Mouse (Mus musculus) ES-Bruce4 (cell line): ENCODE measurements at regions not wholly inside any gene's neighbourhood (a gene's known extent, or its start where the extent isn't known, plus 50 kb on each side); places are given as distances from the start of the nearest gene placed in this dataset.

ENCODE experiments used
- H3K27ac ChIP-seq: 2 replicates; pipeline ENCODE4 v1.5.1; 2012; ENCODE audit warnings: low read length, inconsistent platforms; ENCODE audit not compliant: insufficient read depth
- H3K27me3 ChIP-seq: 2 replicates; pipeline ENCODE4 v1.6.1; 2012; ENCODE audit warnings: mild to moderate bottlenecking, low read length, inconsistent platforms; ENCODE audit not compliant: control insufficient read depth, poor library complexity, insufficient read depth, severe bottlenecking
- H3K36me3 ChIP-seq: 2 replicates; pipeline ENCODE4 v1.6.1; 2012; ENCODE audit warnings: inconsistent platforms, mild to moderate bottlenecking, low read length, moderate library complexity; ENCODE audit not compliant: control insufficient read depth, poor library complexity, insufficient read depth, severe bottlenecking
- H3K4me1 ChIP-seq: one replicate; pipeline ENCODE4 v1.8.1; 2011; ENCODE audit warnings: low read length; ENCODE audit not compliant: control insufficient read depth, insufficient read depth
- H3K4me3 ChIP-seq: 2 replicates; pipeline ENCODE4 v1.5.1; 2011; ENCODE audit warnings: low read depth, mild to moderate bottlenecking, low read length
- H3K9ac ChIP-seq: 2 replicates; pipeline ENCODE4 v1.6.1; 2012; ENCODE audit warnings: low read depth, mild to moderate bottlenecking, inconsistent platforms; ENCODE audit not compliant: poor library complexity, severe bottlenecking
- H3K9me3 ChIP-seq: replicated peaks from 2 replicates; pipeline ENCODE4 v1.6.1; 2012; ENCODE audit warnings: mild to moderate bottlenecking, low read length, inconsistent platforms; ENCODE audit not compliant: control insufficient read depth, poor library complexity, insufficient read depth, severe bottlenecking
- CTCF ChIP-seq: IDR thresholded peaks from one replicate; pipeline ENCODE4 v1.8.1; 2011; ENCODE audit warnings: low read depth, low read length
- EP300 ChIP-seq: IDR thresholded peaks from 2 replicates; pipeline ENCODE4 v1.6.1; 2011; ENCODE audit warnings: low read depth, low read length; ENCODE audit not compliant: insufficient read depth
- POLR2A ChIP-seq: IDR thresholded peaks from one replicate; pipeline ENCODE4 v1.8.1; 2011; ENCODE audit warnings: low read length; ENCODE audit not compliant: insufficient read depth

DNA sequence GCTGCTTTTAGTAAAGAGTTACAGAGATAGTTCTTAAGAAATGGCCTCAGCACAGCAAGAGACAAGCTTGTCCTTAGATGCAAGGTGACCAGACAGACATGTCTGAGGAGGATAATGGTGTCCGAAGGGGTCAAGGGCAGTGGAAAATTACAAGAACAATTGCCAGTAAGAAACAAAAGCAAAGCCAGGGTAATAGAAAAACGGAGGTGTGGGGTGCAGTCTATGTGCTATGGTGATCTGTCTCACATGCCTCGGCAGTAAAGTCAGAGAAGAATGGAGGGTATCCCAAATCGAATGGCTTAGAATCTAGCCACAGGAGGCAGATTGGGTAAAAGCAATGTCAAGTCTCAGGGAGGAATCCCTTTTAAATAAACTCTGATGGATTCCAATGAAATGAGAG is 86.2 kb downstream of the Tmx1 start:
- Histone ChIP-seq H3K36me3 (no peaks in the 10 kb centered on the region), H3K9ac (no peak overlapping the region), H3K27ac (no peak overlapping the region), H3K4me1 (no peaks in the 10 kb centered on the region), H3K4me3 (no peak overlapping the region), H3K9me3 (no peaks in the 10 kb centered on the region), H3K27me3 (no peaks in the 10 kb centered on the region)
- TF ChIP-seq POLR2A (no peak), EP300 (no peak), CTCF (no peak)

DNA sequence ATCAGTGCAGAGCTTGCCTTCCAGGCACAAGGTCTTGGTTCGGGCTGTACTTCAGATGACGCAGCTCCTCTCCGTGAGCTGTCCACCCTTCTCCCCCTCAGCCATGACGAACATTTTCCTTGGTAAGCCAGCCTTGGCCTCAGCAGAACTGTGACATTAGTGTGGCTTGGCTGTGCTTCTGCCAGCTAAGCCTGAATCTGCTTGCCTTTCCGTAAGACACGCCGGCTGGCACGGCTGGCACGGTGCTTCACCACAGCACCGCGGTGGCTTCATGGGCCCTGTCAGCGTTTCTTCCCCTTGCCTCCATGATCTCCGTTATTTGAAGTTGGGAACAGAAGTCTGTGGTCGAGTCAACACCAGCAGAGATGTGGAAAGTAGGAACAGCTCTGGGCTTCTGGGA is 87.0 kb downstream of the Tmx1 start:
- no peaks in the 10 kb centered on the region for H3K27me3 ChIP-seq
- no peaks in the 10 kb centered on the region for H3K9me3 ChIP-seq
- no peak overlapping the region for H3K9ac ChIP-seq
- no peak overlapping the region for H3K4me3 ChIP-seq
- no peak overlapping the region for H3K27ac ChIP-seq
- H3K4me1 ChIP-seq, result no peaks in the 10 kb centered on the region
- no peaks in the 10 kb centered on the region for H3K36me3 ChIP-seq
- TF ChIP-seq CTCF (no peak), EP300 (no peak), POLR2A (no peak)

DNA sequence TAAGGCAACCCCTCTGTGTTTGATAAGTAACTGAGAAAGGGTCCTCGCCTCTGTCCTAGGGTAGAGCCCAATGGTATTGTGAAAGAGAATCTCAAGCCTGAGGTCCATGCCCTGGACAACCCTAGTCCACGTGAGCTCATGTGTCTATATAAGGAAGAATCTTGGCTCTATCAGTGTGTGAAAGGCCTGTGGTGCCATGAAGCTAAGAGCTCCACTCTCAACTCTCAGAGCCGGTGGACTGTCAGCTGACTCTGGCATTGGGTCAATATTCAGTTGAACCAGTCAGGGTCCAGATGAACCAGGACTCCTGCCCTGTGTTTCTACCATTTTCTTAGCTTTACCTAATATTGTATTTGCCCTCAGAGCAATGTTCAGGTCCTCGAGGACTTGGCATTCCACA is 88.5 kb downstream of the Tmx1 start:
- no peaks in the 10 kb centered on the region for H3K4me1 ChIP-seq
- no peak overlapping the region for H3K9ac ChIP-seq
- no peaks in the 10 kb centered on the region for H3K9me3 ChIP-seq
- H3K27me3 ChIP-seq, result no peaks in the 10 kb centered on the region
- H3K4me3 ChIP-seq, result no peak overlapping the region
- TF ChIP-seq CTCF, result no peak
- no peak for TF ChIP-seq POLR2A
- TF ChIP-seq EP300, result no peak
- H3K36me3 ChIP-seq, result no peaks in the 10 kb centered on the region
- no peak overlapping the region for H3K27ac ChIP-seq

DNA sequence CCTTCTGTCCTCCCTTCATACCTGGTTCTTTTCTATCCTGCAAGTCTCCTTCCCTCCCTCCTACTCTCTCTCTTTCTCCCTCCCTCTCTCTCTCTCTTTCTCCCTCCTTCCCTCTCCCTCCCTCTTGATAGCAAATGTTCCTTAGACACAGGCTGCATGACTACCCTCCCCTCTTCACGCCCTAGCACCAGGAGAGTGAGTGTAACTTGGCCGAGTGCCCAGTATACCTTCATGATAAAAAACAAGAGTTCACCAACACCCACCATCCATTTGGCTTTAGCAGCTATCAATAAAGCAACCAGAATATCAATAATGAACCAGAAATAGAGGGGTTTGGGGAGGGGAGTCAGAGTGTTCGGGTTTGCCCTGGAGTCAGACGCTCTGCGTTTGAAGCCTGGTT is 90.4 kb downstream of the Tmx1 start:
- H3K9ac ChIP-seq, result no peak overlapping the region
- no peak overlapping the region for H3K4me3 ChIP-seq
- H3K4me1 ChIP-seq, result no peaks in the 10 kb centered on the region
- no peaks in the 10 kb centered on the region for H3K27me3 ChIP-seq
- H3K36me3 ChIP-seq, result no peaks in the 10 kb centered on the region
- H3K27ac ChIP-seq, result no peak overlapping the region
- TF ChIP-seq CTCF, result no peak
- no peak for TF ChIP-seq POLR2A
- TF ChIP-seq EP300, result no peak
- H3K9me3 ChIP-seq, result no peaks in the 10 kb centered on the region

- H3K4me3 ChIP-seq, result no peak overlapping the region
- H3K9ac ChIP-seq, result no peak overlapping the region
- TF ChIP-seq POLR2A (no peak), EP300 (no peak), CTCF (no peak)
- no peaks in the 10 kb centered on the region for H3K4me1 ChIP-seq
- H3K27me3 ChIP-seq, result no peaks in the 10 kb centered on the region
- H3K36me3 ChIP-seq, result no peaks in the 10 kb centered on the region
- H3K27ac ChIP-seq, result no peak overlapping the region
- H3K9me3 ChIP-seq, result no peaks in the 10 kb centered on the region
These were observed 91.4 kb downstream of the Tmx1 start for GRCm38 (mm10) chr12:70544326-70544725.

- no peaks in the 10 kb centered on the region for H3K9me3 ChIP-seq
- no peak overlapping the region for H3K9ac ChIP-seq
- no peaks in the 10 kb centered on the region for H3K36me3 ChIP-seq
- no peak overlapping the region for H3K4me3 ChIP-seq
- TF ChIP-seq EP300, result no peak
- TF ChIP-seq CTCF, result no peak
- TF ChIP-seq POLR2A, result no peak
- no peaks in the 10 kb centered on the region for H3K4me1 ChIP-seq
- H3K27ac ChIP-seq, result no peak overlapping the region
- H3K27me3 ChIP-seq, result no peaks in the 10 kb centered on the region
These were observed 92.1 kb downstream of the Tmx1 start for GRCm38 (mm10) chr12:70544850-70545510.
